Mouse (Mus musculus) limb, embryonic 14.5 days (tissue): ENCODE measurements around the gene M1ap. TPM values are rescaled to one million over a fixed set of nuclear protein-coding genes. Genes with fewer than 3 reads are reported as not detected.

Experiments used
- ATAC-seq: fragments of 200-750 bp; cut with Nextera tagmentation; 2 replicates; pipeline ENCODE4 v1.8.0; 2017; ENCODE audit warnings: low read depth, moderate number of reproducible peaks, moderate TSS enrichment; ENCODE audit not compliant: low FRiP score
- DNase-seq: peaks from one replicate; pipeline ENCODE4 v3.0.0-alpha.2; 2015; ENCODE audit warnings: low spot score
- H3K27ac ChIP-seq: fragments of 300-500 bp; sonication (generic); replicated peaks from 2 replicates; pipeline ENCODE4 v1.5.1; 2014; ENCODE audit warnings: low read depth, mild to moderate bottlenecking, low read length, moderate library complexity, mixed read lengths
- H3K27me3 ChIP-seq: fragments of 300-500 bp; sonication (generic); 2 replicates; pipeline ENCODE4 v1.6.1; 2014; ENCODE audit warnings: low read length, mixed read lengths; ENCODE audit not compliant: control insufficient read depth, insufficient read depth
- H3K36me3 ChIP-seq: fragments of 300-500 bp; sonication (generic); 2 replicates; pipeline ENCODE4 v1.6.1; 2014; ENCODE audit warnings: mild to moderate bottlenecking, low read length, moderate library complexity, mixed read lengths; ENCODE audit not compliant: control insufficient read depth, insufficient read depth
- H3K4me1 ChIP-seq: fragments of 300-500 bp; sonication (generic); 2 replicates; pipeline ENCODE4 v1.6.1; 2014; ENCODE audit warnings: antibody characterized with exemption, low read length, mixed read lengths; ENCODE audit not compliant: control insufficient read depth, insufficient read depth
- H3K4me2 ChIP-seq: fragments of 300-500 bp; sonication (generic); replicated peaks from 2 replicates; pipeline ENCODE4 v1.6.1; 2014; ENCODE audit warnings: low read depth, mild to moderate bottlenecking, low read length, moderate library complexity; ENCODE audit not compliant: severe bottlenecking
- H3K4me3 ChIP-seq: fragments of 300-500 bp; sonication (generic); replicated peaks from 2 replicates; pipeline ENCODE4 v1.5.1; 2014; ENCODE audit warnings: low read length
- H3K9ac ChIP-seq: fragments of 300-500 bp; sonication (generic); 2 replicates; pipeline ENCODE4 v1.6.1; 2014; ENCODE audit warnings: mild to moderate bottlenecking, low read depth, low read length, moderate library complexity; ENCODE audit not compliant: severe bottlenecking
- H3K9me3 ChIP-seq: fragments of 300-500 bp; sonication (generic); 2 replicates; pipeline ENCODE4 v1.6.1; 2016; ENCODE audit warnings: low read length; ENCODE audit not compliant: control insufficient read depth
- POLR2A ChIP-seq: fragments of 200-500 bp; IDR thresholded peaks from 2 replicates; pipeline ENCODE4 v1.8.0; 2012; ENCODE audit warnings: inconsistent platforms, mild to moderate bottlenecking, moderate library complexity, borderline replicate concordance; ENCODE audit not compliant: insufficient read depth, insufficient read length; ENCODE audit errors: extremely low read depth
- WGBS: fragments of 180-500 bp; shearing (Covaris S2); extraction: QIAGEN DNeasy Blood & Tissue Kit; methylation state at CpG from one replicate; pipeline ENCODE4 v1.1.7; 2014; 5-methylcytosine and 5-hydroxymethylcytosine counted together
- polyA plus RNA-seq, 2 experiments: library from polyadenylated mRNA; depleted of rRNA in 1 of 2; stranded (reverse) in 1 of 2; unstranded in 1 of 2; fragments of >200 nt; fragmentation: Nextera tagmentation in 1 of 2; extraction: Ambion mirVana in 1 of 2; gene quantifications; 2 replicates each; pipeline versions ENCODE4 v1.2.1 to v1.2.3; 2012 to 2014

M1ap gene
- polyA plus RNA-seq, 2 experiments = 0.67 to 0.70 TPM

DNA sequence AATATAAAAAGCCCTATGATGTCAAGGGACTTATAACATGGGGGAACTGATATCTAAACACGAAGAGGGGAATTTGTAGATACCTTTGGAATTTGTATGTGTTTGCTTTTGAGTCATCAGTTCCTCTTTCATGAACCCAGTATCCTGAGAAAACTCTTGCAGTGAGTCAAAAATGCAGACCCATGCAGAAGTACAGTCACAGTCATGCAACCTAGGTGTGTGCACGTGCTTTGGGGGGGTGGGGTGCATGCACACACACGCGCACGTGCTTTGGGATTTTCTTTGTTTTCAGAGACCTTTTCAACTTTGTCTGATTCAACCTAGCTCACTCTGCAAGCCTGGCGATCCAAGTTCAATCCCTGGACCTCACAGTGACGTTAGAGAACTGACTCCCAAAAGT, 47.7 kb downstream of the M1ap start:
- Histone ChIP-seq H3K4me1 (0 out of 2 replicates have a peak, but pooled peaks cover 3% of the 10 kb centered on the region), H3K36me3 (no peaks in the 10 kb centered on the region), H3K9ac (no peak overlapping the region), H3K4me3 (no peak overlapping the region), H3K27me3 (no peaks in the 10 kb centered on the region), H3K4me2 (no peak overlapping the region), H3K9me3 (no peaks in the 10 kb centered on the region; the same call in 1 of the 2 replicates), H3K27ac (no peak overlapping the region)
- 71% methylated on average over 7 of the region's 7 CpGs for WGBS
- no peak for ATAC-seq
- TF ChIP-seq POLR2A = no peak
- no peak for DNase-seq

DNA sequence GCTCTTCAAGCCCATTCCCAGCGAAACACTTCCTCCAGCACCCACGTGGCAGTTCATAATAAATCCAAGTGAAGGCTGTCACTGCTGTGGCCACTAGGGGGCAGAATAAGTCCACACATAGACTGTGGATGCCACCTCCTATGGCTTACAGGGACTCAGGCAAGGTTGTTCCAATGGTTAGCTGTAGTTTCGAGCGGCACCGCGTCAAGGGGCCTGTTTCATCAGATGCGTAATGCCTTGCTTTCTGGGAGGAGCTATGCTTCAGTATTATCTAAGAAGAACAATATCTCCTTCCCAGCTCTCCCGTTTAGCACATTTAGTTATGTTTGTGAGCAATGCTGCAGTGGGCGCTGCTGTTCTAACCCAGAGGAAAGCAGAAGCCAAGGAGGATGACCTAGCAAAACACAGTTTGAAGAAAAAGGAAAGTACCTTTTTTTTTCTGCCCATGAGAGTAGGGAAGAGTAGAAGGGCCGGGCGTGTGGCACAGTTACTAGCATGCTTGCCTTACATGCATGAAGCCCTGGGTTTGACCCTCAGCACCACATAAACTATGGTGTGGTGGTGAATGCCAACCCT, 50.1 kb downstream of the M1ap start:
- H3K27ac ChIP-seq = no peak overlapping the region
- peak; percentile 25; the same call in 1 of the 2 replicates for TF ChIP-seq POLR2A
- H3K4me1 ChIP-seq = 0 out of 2 replicates have a peak, but pooled peaks cover 3% of the 10 kb centered on the region
- no peaks in the 10 kb centered on the region for H3K27me3 ChIP-seq
- H3K9me3 ChIP-seq = no peaks in the 10 kb centered on the region; the same call in 1 of the 2 replicates
- H3K9ac ChIP-seq = 0 out of 2 replicates have a peak overlapping the region, but pooled peaks have one; percentile 5
- DNase-seq = peak; percentile 95
- H3K36me3 ChIP-seq = no peaks in the 10 kb centered on the region
- peak; percentile 93 for ATAC-seq
- WGBS = 11% methylated on average over 11 of the region's 11 CpGs
- H3K4me2 ChIP-seq = peak overlapping the region; percentile 39
- no peak overlapping the region for H3K4me3 ChIP-seq

DNA sequence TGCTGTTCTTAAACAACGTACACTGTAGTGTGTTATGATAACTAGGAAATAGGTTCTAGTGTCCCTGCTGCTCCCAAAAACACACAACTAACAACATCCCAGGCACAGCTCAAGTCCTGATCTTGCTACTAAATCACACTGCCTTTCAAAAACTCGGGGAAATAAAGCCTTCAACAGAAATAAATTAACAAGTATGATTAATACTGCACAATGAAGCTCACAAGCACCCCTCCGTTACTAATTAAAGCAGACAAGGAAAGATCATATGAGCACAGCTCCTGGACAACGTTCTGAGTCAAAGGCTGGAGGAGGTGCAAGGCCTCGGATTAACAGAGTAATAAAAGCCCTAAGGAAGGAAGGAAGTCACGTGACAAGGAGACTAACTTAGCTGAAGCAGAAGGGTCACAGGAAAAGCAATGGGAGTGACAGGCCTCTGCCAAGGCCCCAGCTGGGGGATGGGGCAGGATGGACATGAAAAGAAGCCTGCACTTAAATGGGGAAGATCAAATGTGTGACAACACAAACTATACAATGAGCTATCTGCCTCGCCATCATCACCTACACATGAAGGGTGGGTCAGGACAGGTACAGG, 50.9 kb downstream of the M1ap start:
- H3K9ac ChIP-seq = no peak overlapping the region
- WGBS = 33% methylated on average over 7 of the region's 7 CpGs
- no peak overlapping the region for H3K4me2 ChIP-seq
- H3K4me3 ChIP-seq = no peak overlapping the region
- no peaks in the 10 kb centered on the region for H3K27me3 ChIP-seq
- H3K9me3 ChIP-seq = no peaks in the 10 kb centered on the region; the same call in 1 of the 2 replicates
- ATAC-seq (no peak), DNase-seq (no peak)
- H3K36me3 ChIP-seq = no peaks in the 10 kb centered on the region
- 0 out of 2 replicates have a peak, but pooled peaks cover 3% of the 10 kb centered on the region for H3K4me1 ChIP-seq
- H3K27ac ChIP-seq = no peak overlapping the region
- no peak for TF ChIP-seq POLR2A

DNA sequence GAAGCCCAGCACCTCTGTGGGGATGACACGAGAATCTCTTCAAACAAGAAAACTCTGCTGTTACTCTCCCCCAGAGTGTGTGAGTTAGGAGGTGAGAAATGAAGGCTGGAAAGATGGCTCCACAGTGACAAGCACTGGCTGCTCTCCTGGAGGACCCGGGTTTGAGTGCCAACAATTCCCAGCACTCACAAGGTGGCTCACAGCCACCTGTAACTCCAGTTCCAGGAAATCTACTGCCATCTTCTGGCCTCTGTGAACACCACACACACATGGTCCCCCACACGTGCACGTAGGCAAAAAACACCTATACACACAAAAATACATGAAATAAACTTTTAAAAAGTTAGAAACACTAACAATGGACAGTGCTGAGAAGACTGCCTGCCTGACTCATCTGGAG, 51.6 kb downstream of the M1ap start:
- H3K4me3 ChIP-seq = no peak overlapping the region
- no peak overlapping the region for H3K4me2 ChIP-seq
- ATAC-seq (no peak), DNase-seq (no peak)
- TF ChIP-seq POLR2A = no peak
- 0 out of 2 replicates have a peak, but pooled peaks cover 3% of the 10 kb centered on the region for H3K4me1 ChIP-seq
- H3K36me3 ChIP-seq = no peaks in the 10 kb centered on the region
- H3K27me3 ChIP-seq = no peaks in the 10 kb centered on the region
- WGBS = 63% methylated on average over 4 of the region's 4 CpGs
- no peak overlapping the region for H3K27ac ChIP-seq
- no peaks in the 10 kb centered on the region; the same call in 1 of the 2 replicates for H3K9me3 ChIP-seq
- H3K9ac ChIP-seq = no peak overlapping the region

DNA sequence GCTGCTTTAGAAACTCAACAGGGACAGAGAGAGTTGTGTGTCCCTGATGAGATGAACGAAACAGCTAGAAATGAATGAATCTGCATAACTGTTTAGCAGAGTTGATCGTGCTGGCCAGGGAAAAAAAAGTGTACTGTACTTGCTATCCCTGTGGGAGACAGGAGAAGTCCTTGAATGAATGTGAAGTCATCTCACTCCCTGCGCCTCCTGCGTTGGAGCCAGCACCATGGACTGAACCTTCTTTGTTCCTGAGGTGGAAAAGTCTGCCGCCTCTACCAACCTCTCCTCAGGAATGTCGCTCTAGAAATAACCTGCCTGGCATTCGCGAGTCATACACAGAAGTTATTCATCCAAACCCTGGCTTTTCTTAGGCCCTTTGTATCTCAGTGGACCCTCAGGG, 53.3 kb downstream of the M1ap start:
- ATAC-seq (peak; percentile 38), DNase-seq (peak; percentile 41)
- Histone ChIP-seq H3K4me3 (no peak overlapping the region), H3K9ac (no peak overlapping the region), H3K9me3 (no peaks in the 10 kb centered on the region; the same call in 1 of the 2 replicates), H3K4me1 (0 out of 2 replicates have a peak, but pooled peaks cover 3% of the 10 kb centered on the region), H3K4me2 (no peak overlapping the region), H3K27ac (peak overlapping the region; percentile 28), H3K27me3 (no peaks in the 10 kb centered on the region), H3K36me3 (no peaks in the 10 kb centered on the region)
- WGBS = 61% methylated on average over 8 of the region's 8 CpGs
- no peak for TF ChIP-seq POLR2A
